Mouse (Mus musculus): ENCODE measurements at regions not wholly inside any gene's neighbourhood (a gene's known extent, or its start where the extent isn't known, plus 50 kb on each side); places are given as distances from the start of the nearest gene placed in this dataset.
A peak's percentile ranks its signal among the peaks of the same experiment; 100 is the strongest.

- DNase-seq (ENCODE audit: low spot score in 2 of 2) = no peak
Observed at GRCm38 (mm10) chr5:39177891-39178290, 301.3 kb upstream of the Clnk start.

DNA sequence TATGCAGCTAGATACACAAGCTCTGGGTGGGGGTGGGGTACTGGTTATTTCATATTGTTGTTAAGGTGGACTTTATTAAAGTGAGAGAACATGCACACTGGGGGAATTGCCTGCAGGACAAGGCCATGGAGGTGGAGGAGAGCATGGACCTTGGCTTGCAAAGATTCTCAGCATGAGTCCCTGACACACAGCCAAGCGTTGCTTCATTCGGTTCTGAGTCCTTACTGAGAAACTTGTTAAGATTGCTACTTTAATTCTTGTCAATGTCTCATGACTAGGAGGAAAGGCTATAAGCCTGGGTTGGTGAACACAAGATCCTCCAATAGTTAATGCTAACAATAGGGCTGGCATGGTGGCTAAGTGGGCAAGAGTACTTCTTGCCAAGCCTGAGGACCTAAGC lies 300.3 kb upstream of the Clnk start:
- DNase-seq (ENCODE audit: low spot score in 2 of 2) = no peak

DNA sequence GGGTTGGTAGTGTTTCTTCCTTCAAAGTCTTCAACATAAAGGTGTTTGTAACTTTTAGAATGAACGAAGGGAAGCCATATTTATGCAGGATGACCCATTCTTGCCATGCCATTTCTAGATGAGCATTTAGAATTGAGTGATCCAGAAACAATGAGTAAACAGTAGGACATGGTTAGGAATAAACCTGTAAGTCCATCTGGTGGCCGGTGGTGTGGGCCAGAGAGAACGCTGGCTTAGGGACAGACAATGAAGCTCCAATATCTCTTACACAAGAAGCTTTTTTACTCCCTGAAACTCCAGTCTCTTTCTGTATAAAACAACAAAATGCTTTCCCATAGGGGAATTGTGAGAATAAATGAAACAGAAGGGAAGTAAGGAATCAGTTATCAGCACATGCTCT lies 296.9 kb upstream of the Clnk start:
- DNase-seq (ENCODE audit: low spot score in 2 of 2) = no peak

DNA sequence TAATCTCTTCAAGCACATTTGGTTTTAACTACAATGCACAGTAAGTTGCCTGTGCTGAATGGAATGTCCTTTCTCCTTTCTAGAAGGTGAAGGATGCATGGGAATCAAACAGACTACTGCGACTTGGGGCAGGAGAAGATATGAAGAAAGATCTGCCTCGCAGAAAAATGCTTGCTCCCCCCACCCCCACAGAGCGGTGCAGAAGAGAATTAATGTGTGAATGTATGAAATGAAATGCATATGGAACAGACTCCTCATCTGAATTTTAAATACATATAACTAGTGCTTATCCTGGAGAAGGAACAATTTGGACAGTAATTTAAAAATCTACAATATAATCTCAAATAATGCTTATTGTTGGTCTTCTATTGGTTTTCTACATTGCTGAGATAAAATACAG lies 283.0 kb upstream of the Clnk start:
- DNase-seq (ENCODE audit: low spot score in 2 of 2) = no peak

GRCm38 (mm10) chr5:39155763-39156162 lies 279.2 kb upstream of the Clnk start:
- DNase-seq (ENCODE audit: low spot score in 2 of 2) = no peak

DNA sequence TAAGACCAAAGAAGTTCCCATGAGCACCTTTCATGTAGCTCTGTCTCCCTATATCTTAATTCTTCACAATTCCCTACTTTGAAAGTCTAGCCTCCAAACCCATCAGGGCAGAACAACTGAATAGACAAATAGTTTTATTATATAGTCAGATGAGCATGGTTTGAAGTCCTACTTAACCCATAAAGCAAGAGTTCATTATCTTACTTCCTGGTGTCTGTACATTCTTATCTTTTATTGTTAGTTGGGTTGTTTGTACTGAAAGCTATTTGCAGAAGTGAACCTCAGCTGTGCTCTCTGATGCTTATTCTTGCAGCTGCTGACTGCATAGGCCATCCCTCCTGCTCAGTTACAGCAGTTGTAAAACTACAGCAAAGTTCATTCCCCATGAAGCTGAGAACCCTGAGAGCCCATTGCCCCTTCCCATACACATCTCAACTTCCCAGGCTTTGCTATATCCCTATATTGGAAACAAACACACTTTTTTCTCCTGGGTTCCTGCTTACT lies 276.7 kb upstream of the Clnk start:
- no peak for DNase-seq (ENCODE audit: low spot score in 2 of 2)

GRCm38 (mm10) chr5:39151917-39152316 lies 275.3 kb upstream of the Clnk start:
- no peak for DNase-seq (ENCODE audit: low spot score in 2 of 2)

- no peak for DNase-seq (ENCODE audit: low spot score in 2 of 2)
Observed at GRCm38 (mm10) chr5:39150891-39151290, 274.3 kb upstream of the Clnk start.

- peak in 1 of 2 experiments; percentile 29 for DNase-seq (ENCODE audit: low spot score in 2 of 2)
Observed at GRCm38 (mm10) chr5:39145658-39146057, 269.0 kb upstream of the Clnk start.

- DNase-seq (ENCODE audit: low spot score in 2 of 2) = no peak
Observed at GRCm38 (mm10) chr5:39144225-39144624, 267.6 kb upstream of the Clnk start.

DNA sequence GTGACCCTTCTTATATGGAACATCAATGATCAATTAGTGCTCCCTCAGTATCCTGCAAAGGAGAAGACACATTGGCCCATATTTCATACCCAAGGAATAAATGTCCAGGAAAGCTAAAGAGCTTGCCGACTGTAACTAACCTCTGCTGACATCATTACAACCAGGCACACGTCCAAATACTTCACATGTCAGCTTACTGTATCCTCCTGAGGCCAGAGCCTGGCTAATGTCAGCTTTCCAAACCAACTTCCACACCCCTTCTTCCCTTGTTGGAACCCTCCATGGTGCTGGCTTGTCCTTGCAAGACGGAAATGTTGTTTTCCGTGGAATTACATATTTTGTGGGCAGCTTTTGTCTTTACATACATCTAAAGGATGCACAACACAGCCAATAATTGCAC lies 267.0 kb upstream of the Clnk start:
- no peak for DNase-seq (ENCODE audit: low spot score in 2 of 2)

DNA sequence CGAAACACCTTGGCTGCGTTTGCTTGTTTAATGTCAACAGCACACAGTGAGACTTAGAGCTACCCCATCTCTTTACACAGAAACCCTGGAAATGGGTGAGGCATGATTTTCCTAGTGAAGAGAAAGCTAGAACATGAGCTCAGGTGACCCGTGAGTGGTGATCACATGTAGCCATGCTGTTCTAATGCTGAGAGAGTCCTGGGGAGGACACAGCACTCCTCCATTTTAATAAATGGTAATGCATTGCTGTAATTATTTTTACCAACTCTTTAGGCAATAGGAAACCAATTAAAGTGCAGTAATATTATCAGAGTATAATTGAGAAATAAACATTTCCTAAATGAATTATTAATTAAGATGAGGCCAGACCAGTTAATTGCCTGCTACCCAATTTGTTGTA lies 261.8 kb upstream of the Clnk start:
- DNase-seq (ENCODE audit: low spot score in 2 of 2) = no peak

- no peak for DNase-seq (ENCODE audit: low spot score in 2 of 2)
Observed at GRCm38 (mm10) chr5:39128931-39129330, 252.3 kb upstream of the Clnk start.

GRCm38 (mm10) chr5:39126833-39127232 lies 250.2 kb upstream of the Clnk start:
- no peak for DNase-seq (ENCODE audit: low spot score in 2 of 2)

GRCm38 (mm10) chr5:39126270-39126691 lies 249.7 kb upstream of the Clnk start:
- no peak for DNase-seq (ENCODE audit: low spot score in 2 of 2)

- DNase-seq (ENCODE audit: low spot score in 2 of 2) = no peak
Observed at GRCm38 (mm10) chr5:39110336-39110735, 233.7 kb upstream of the Clnk start.

GRCm38 (mm10) chr5:39109526-39109925 lies 232.9 kb upstream of the Clnk start:
- DNase-seq (ENCODE audit: low spot score in 2 of 2) = no peak

GRCm38 (mm10) chr5:39099113-39099512 lies 222.5 kb upstream of the Clnk start:
- DNase-seq (ENCODE audit: low spot score in 2 of 2) = no peak

DNA sequence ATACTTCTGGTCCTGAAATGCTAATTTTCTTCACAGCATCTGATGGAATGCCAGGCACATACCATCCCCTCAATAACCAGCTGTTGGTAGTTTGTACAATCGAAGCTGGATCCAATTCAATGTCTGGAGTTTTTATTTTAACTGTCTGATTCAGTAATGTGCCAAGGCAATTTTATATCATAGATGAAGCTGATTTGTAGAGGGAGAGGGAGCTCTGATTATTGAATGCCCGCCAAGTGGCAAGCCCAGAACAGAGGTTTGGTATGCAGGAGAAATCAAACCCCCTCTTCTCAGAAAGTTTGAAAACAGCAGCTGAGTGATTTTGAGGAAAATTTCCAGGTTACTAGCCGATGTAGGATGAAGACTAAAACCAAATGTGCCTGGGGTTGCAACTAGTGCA lies 218.3 kb upstream of the Clnk start:
- no peak for DNase-seq (ENCODE audit: low spot score in 2 of 2)

DNA sequence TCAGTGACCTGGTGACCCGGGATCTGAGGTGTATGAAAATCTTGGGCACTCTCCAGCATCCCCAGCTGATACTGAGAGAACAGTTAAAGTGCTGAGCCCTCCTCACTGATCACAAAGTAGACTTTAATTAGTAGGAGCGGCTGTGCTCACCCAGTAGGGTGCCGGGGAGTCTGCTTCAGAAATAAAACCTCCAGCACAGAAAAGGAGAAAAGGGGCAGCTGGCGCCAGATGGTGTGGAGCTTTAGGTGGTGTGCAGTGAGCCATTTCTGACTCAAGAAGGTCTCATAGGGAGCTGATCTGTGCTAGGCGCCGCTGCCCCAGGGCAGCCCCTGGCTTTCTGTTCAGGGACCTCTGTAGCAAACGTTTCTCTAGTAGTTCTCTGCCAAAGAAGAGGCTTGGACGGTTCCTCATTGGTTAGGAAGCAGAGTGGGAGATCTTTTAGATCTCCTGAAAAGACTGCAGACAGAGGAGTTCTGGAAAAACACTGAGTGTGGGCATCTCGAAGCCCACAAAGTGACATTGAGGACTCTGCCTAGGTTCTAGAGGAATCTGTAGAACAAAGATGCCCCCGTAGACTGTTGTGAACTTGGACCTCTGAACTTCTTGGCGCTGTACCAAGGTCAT lies 200.1 kb upstream of the Clnk start:
- no peak for DNase-seq (ENCODE audit: low spot score in 2 of 2)

DNA sequence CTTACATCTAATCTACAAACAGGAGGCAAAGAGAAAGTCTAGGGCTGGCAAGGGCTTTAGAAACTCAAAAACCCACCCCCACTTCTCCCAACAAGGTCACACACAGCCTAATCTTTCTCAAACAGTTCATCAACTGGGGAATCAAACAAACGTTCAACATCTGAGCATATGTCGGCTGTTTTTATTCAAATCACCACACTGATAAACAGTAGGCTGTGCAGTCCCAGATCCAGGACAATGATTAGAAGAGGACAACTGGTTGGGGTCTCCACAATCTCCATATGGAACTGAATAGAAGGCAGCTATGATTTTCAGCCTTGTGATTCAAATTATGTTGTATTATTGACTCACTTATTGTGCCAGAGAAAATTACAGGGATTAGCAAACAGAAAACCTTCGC lies 193.1 kb upstream of the Clnk start:
- no peak for DNase-seq (ENCODE audit: low spot score in 2 of 2)

- DNase-seq (ENCODE audit: low spot score in 2 of 2) = no peak
Observed at GRCm38 (mm10) chr5:39063061-39063460, 186.4 kb upstream of the Clnk start.

DNA sequence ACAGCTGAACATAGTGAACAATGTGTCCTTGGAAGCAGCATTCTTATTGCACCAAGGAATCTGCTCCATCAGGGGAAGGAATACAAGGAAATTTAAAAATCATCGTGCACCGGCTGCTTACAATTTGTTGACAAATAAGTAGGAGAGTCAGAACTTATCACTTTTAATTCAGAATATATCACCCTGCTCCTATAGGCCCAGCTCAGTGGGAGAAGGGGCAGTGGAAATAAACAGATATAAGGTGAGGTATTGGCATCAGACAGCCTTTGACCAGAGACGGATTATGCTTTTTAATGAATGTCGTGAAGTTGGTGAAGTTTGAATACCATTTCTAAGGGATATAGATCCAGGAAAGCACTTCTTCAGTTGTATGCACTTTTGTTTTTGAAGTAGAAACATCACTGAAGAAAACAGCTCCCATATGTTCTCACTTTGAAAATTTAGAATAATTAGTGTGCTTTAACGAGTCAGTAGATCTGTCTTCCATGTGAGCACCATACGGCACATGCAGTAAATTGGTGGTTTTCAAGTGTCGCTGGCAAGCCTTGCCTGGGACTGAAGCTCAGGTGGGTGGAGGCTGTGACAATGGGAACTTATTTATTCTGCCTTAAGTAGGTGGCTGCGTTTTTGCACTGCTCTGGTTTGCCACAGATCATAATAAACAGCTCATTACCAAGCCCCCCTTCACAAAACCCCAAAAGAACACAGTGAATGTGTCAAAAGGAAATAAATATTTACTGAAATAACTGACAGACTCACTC lies 176.1 kb upstream of the Clnk start:
- peak; percentile 61 to 82 for DNase-seq (ENCODE audit: low spot score in 2 of 2)
